Mouse (Mus musculus) cerebellum, adult (tissue): ENCODE measurements at regions not wholly inside any gene's neighbourhood (a gene's known extent, or its start where the extent isn't known, plus 50 kb on each side); places are given as distances from the start of the nearest gene placed in this dataset.

Source experiments
- ATAC-seq: cut with Nextera tagmentation; 2 replicates; pipeline ENCODE4 v1.9.2; 2017; ENCODE audit warnings: mild to moderate bottlenecking, moderate library complexity, mixed read lengths; ENCODE audit not compliant: insufficient number of reproducible peaks, low FRiP score, low TSS enrichment

DNA sequence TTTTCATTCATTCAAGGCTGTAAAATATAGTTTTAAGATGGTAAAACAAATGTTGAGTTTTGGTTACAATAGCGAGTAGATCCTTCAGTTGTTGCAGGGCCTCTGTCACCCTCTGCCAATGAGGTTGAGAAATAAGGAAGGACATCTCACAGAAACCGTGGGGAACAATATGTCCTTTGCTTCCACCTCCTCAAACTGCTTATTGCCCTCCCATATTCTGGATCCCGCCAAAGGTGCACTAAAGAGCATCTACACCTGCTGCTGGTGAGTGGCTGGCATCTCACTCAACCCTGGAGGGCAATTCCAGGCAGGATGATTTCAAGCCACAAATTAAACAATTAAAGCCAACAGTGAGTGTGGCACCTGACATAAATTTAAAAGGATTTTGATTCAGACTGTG lies 53.4 kb downstream of the Prr30 start:
- ATAC-seq: peak; percentile 26; the same call in 1 of the 2 replicates

DNA sequence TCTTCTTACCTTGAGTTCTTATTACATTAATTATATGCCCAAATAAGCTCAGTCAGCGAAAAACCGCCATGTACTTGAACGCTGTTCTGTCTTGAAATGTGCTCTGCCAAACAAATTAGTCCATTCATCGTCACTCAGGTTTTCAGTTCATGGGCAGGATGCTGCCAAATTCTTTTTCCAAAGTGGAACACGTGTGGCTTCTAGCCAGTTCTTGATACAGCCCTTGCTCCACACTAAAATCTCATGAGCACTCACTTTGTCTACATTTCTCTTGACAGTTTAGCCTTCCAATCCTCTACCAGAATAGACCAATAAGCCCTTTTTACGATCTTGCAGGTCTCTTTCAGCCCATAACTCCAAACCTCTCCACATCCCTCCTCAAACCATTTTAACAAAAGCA lies 62.7 kb downstream of the Prr30 start:
- ATAC-seq: no peak
